Mouse (Mus musculus) regulatory T cell (primary cell): ENCODE results near the gene Gm16440.
"Not testable (repeated sequence)": the region's sequence is repeated elsewhere in the genome, so short reads cannot be mapped to it uniquely, and the experiment has no call there.

Source experiments
- in situ Hi-C: fragments of 300-600 bp; cut with MboI, MseI; formaldehyde crosslinking; loops from one replicate; pipeline ENCODE4 v1.15.1; 2025; ENCODE audit warnings: high pct_unique_total_duplicates

The Gm16440 gene

DNA sequence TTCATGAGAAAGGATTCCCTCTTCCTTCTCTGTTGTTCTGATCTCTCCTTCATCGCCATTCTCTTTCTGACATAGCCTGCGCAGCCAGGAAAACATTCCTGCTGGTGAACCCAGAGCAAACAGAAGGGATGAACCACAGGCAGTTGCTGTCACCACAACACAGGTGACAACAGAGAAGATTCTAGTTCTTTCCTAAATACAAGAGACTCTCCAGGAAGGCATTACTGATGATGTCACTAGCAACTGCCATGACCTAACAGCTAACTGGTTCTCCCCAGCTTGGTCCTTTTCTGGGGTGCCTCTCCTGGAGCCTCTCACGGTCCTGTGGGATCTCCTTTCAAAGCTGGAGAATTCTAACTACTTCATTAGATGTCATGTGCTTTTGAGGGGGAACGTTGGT, at the start of gene Gm16440:
Gene Gm16440, minus strand, starts transcription at position 101 of the 400 bp plus-strand sequence.
- in situ Hi-C loops, result loop anchor here (25.0 kb wide), 2 partner anchors 1072 to 1503 kb away; partner anchors contain the start of genes Gm3278 and Gm3755

DNA sequence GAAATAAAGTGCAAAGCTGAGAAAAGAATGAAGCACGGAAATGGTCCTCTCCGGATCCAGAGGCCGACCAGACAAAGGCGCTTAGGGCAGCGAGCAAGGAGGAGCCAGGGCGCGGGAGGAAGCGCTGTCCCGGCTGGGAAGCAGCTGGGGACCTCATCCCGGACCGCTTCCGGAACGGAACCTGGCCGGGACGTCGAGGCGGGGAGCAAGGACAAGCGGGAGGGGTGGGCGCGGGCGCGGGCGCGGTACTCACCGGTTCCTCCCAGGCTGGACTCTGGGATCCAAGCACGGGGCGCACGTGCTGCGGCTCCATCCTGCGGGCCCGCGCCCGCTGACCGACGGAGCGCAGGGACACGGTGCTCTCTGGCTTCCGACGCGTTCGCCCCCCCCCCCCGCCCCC, 36.6 kb upstream of the Gm16440 start:
- in situ Hi-C loops, result loop anchor here (25.0 kb wide), 1 partner anchor 314 kb away; the partner anchor contains the start of gene Gm3468

DNA sequence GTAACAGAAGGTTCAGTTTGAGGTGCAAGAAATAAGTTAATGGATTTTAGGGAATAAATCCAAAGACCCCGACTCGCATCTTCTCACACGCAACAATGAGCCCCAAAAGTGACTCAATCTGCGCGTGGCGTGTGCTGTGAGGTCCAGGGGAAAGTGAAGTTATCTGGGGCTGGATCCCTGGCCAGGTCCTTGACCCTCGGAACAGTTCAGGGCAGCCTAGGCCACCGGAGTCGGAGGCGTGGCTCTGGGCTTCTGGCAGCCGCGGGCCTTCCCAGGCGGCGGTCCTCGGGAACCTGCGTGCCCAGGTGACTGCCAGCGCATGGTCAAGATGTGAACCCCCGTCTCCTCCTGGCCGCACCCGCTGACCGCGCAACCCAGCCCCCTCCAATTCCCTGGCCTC, 36.2 kb upstream of the Gm16440 start:
- in situ Hi-C loops, result loop anchor here (25.0 kb wide), 1 partner anchor 314 kb away; the partner anchor contains the start of gene Gm3468

DNA sequence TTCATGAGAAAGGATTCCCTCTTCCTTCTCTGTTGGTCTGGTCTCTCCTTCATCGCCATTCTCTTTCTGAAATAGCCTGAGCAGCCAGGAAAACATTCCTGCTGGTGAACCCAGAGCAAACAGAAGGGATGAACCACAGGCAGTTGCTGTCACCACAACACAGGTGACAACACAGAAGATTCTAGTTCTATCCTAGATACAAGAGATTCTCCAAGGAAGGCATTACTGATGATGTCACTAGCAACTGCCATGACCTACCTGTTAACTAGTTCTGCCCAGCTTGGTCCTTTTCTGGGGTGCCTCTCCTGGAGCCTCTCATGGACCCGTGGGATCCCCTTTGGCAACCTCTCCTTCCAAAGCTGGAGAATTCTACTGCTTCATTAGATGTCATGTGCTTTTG, 22.3 kb upstream of the Gm16440 start, which contains the start of gene Gm3591:
Gene Gm3591, minus strand, starts transcription at position 101 of the 400 bp plus-strand sequence.
- in situ Hi-C loops, result loop anchor here (25.0 kb wide), 1 partner anchor 475 kb away; no protein-coding TSS in a partner anchor

DNA sequence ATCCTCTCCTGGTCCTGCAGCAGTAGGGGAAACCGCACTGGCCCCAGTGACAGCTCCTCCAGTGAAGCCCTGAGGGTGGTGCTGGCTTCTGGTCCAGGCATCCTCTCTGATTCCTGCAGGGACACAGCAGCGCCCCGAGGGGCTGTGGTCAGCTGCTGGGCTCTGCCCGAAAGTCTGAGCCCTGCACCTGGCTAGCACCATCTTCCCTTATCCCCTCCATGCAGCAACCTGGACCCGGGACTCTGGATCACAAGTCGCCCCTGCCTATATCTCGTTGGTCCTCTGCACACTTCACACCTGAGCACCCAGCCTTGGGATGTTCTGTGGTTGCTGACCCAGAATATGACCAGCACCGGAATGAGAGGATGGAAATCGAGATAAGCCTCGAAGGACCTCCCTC, 46.5 kb downstream of the Gm16440 start, which contains the start of gene Gm3618:
Gene Gm3618, minus strand, starts transcription at position 101 of the 400 bp plus-strand sequence.
- in situ Hi-C loops, result not testable (repeated sequence)
